Mouse (Mus musculus) cerebellum, postnatal 10 days (tissue): ENCODE measurements around the gene Insl3.
A peak's percentile ranks its signal among the peaks of the same experiment; 100 is the strongest.
"Not testable (repeated sequence)": the region's sequence is repeated elsewhere in the genome, so short reads cannot be mapped to it uniquely, and the experiment has no call there.

Experiments
- DNase-seq, 2 experiments: peaks; one replicate each; pipeline ENCODE4 v3.0.0; 2021; ENCODE audit warnings: mixed read lengths in 2 of 2

Gene Insl3

DNA sequence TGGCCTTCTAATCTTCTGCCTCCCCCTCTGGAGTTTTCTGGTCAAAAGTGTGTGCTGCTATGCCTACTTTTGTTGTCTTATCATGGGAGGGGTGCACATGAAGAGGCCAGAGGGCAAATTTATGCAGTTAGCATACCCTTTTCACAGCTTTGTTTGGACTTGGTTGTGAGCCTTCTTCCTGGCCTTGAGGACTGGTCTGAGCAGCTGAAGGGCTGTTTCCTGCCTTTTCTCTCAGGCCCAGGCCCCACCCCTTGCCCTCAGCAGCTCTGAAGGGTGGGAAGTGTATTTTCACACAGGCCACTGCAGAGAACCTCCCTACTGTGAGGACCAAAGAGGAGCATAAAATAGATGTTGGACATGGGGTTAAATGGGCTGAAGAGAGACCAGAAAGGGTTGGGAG, 11.5 kb upstream of the Insl3 start:
- DNase-seq = no peak

DNA sequence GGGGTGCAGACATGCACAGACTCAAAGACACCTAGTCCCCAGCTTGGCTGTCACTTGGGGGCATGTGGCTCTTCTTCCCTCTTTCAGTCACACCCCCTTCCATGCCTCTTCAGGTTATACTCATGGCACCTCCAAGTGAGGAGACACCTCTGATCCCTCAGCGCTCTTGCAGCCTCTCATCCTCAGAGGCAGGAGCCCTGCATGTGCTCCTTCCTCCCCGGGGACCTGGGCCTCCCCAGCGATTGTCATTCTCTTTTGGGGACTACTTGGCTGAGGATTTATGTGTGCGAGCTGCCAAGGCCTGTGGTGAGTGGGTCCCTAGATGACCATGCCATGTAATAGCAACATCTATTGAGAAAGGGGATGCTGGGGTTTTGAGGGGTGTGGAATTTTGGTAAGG, 10.8 kb upstream of the Insl3 start:
- no peak for DNase-seq

DNA sequence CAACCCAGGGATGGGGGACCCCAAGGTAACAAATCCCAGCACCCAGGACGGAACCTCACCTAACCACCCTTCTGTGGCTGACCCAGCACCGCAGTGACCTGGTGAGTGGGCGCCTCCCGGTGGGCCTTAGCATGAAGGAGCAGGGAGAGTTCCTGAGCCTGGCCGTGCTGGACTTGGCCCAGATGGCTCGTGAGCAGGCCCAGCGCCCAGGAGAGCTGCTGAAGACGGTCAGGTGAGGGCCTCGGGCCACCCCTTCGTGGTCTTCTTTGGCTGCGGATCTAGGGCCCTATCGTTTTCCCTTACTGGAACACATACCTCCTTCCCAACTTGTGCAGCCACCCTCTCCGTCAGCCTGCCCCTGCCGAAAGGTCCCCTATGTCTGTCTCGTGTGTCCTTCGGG, 9.9 kb upstream of the Insl3 start:
- peak; percentile 51 to 54 for DNase-seq

DNA sequence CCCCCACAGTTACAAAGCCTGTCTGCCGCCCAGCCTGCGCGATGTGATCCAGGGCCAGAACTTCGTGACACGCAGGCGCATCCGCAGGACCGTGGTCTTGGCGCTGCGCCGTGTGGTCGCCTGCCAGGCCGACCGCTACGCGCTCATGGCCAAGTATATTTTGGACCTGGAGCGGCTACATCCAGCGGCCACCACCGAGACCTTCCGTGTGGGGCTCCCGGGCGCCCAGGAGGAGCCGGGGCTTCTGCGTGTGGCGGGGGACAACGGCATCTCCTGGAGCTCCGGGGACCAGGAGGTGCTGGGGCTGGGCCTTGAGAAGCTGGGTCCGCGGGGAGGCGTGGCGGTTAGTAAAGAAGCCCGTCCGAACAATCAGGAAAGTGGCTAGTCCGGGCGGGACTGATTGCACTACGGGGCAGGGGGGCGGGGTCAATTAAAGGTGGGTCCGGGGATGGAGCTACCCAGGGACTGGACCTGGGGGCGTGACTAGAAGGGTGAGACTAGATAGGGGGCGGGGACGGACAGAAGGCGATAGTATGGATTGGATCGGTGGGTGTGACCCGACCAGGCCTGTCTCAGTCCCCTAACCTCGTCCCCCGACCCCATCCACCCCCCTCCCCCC, 9.4 kb upstream of the Insl3 start:
- DNase-seq = peak; percentile 81 to 83

DNA sequence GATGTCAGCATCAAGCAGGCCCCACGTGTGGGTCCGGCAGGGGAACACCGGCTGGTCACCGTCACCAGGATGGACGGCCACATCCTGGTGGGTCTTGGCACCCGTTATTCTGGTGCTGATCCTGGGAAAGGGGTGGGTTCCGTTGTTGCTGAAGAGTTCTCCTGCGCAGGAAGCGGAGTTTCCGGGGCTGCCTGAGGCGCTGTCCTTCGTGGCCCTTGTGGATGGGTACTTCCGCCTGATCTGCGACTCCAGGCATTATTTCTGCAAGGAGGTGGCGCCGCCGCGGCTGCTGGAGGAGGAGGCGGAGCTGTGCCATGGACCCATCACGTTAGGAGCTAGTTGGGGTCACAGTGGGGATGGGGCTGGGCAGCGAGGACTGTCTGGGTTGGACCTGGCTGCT, 8.5 kb upstream of the Insl3 start:
- DNase-seq = peak; percentile 25 to 40

DNA sequence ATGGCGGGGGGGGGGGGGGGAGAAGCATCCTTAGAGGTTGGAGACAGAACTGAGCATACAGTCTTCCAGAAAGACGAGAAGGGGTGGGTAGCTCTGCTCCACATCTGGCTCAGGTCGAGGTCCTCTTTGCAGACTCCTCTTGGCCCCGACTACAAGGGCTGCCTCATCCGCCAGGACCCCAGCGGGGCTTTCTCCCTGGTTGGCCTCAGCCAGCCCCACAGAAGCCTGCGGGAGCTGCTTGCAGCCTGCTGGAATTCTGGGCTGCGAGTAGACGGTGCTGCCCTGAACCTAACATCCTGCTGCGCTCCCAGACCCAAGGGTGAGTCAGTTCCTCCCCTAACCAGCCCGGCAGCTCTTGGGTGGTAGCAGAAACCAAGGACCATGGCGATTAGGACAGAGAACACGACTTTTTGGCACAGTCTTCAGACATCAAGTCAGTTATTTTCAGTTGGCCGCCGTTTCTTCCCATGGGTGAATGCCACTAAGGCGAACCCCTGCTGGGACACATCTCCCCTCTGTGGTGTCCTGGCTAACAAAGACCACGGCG, 7.6 kb upstream of the Insl3 start:
- DNase-seq = peak; percentile 38 to 43

DNA sequence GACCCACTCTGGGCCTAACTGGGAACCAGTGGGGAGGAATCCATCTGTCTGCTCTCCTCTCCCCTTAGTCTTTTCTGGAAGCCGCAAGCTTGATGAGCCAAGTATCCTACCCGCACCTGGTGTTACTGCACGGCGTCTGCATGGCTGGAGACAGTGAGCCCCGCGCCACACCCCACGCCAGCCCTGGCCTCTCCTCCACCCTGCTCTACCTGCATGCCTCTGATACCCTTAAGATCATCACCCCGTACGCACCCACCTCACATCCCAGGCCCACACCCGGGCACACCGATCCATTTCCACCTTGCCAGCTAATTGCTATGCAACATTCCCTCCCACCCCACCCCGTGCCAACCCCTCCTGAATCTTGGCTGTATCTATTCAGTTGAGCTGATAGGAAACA, 6.2 kb upstream of the Insl3 start:
- peak; percentile 43 to 45 for DNase-seq

DNA sequence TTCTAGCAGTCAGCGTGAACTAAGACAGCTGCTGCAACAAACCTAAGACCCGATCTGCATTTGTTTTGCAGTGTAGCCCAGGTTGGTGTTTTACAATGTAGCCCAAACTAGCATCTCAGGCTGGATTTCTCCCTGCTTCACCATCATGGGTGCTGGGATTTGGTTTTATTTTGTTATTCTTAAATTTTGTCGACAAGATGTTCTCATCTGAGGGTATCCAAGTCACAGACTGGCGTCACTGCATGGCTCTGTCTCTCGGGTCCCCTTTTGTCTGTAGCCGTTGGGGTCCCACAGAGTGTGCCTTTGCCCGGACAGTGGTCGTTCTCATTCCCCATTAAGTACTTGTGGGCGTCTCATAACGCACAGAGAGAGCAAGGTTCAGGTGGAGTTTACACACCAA, 4.3 kb upstream of the Insl3 start:
- DNase-seq = no peak

DNA sequence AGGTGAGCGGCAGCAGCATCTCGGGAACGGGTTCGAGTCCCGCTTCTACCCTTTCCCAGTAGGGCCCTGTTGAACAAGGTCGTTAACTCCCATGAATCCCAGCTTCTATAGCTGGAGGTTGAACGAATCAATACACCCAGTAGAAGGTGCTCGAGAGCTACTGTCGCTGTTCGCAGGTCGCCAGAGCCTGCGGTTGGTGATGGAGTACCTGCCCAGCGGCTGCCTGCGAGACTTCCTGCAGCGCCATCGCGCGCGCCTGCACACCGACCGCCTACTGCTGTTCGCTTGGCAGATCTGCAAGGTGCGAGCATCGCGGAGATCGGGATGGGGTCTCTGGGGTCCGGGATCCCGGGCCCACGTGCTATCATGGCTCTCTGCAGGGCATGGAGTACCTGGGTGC, 3.4 kb upstream of the Insl3 start:
- peak; percentile 33 for DNase-seq

DNA sequence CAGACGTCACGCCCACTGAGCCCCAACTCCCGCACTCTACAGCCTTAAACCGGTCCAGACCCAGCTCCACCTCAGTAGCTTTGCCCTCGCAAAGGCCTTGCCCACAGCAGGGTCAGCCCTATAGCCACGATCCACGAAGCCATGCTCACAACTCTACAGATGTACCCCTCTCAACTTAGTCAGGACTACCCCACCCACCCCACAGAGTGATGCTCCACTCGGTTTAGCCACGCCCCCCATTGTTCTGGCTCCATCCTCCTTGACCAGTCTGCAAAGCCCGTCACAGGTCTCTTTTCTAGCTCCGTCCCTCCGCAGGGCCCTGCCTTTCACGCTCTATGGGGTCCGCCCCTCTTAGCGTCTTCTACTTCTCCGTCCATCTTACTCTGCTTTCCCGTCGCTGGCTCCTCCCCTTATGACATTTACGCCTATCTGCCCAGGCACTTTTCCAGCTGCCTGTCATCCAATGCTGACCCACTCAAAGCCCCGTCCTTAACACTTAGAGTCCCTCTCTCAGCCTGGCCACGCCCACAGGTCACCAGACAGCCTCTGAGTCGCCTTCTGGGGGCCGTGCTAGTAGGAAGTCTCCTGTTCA, 2.8 kb upstream of the Insl3 start:
- peak; percentile 34 to 38 for DNase-seq

DNA sequence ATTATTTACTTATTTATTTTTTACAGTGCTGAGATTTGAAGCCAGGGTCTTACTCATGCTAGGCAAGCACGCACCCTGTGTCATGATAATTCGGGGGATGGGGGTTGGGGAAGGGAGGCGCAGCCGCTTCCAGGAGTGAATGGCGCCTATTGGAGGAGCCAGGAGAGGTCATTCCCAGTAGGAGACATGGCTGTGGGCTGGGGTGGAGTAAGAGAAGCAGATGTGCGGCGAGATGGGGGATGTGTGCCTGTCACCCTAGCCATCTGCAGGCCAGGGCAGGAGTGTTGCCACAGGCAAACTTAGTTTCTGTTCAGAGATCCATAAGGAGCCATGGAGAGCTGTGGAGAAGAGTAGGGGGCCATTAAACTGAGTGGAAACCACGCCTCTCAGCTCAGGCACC, 1.4 kb upstream of the Insl3 start:
- DNase-seq = no peak

DNA sequence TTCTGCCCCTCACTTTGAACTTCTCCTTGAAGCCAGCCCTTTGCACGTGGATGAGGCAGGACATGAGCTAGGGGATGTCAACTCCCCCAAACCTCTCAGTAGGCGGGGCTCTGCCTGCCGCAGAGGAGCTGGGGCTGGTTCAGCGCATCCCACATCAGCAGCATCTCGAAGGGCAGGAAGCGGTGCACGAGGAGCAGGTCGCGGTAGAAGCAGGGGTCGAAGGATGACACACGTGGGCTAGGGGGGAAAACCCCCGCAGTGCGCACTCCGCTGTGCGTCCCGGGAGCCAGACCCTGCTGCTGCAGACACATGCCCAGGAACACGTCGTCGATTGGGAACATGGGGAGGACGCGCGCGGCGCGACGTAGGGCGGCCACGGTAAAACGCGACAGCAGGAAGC, 3.5 kb downstream of the Insl3 start:
- peak in 1 of 2 experiments; percentile 6 for DNase-seq

DNA sequence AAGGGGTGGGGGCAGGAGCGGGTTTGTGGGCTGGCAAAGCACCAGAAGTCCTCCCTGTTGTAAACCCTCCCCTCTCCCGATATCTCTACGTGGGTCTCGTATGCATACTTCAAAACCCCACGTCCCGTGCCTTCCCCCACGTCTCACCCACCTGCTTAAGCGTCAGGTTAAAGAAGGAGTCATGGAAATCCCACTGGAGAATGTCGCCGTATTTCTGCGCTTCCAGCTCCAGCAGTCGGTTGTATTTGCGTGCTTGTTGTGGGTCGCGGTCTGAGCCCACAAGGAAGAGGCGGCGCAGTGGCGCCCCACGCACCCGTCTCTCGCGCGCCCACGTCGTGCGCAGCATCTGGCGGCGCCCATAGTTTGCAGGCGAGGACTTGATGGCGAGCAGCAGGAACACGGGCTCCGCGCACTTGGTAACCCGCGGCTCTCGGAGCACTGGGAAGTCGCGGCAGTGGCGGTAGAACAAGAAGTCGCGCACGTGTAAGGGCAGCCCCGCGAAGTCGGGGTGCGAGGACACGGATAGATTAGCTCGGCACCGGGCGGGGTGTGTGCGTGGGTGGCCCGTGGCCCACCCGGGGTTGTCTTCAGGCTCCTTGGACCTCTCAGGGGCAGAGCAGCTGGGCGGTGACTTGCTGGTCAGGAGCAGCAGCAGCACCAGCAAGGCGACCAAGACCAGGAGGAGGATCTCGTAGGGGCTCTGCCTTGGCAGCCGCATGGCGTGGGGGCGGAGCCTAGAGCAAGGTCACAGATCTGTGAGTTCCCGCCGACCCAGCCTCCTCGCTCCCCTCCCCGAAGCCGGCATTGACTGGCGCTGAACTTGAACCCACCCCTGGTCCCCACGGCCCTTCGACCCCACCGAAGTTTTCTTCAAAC, 4.4 kb downstream of the Insl3 start:
- DNase-seq = peak; percentile 33

DNA sequence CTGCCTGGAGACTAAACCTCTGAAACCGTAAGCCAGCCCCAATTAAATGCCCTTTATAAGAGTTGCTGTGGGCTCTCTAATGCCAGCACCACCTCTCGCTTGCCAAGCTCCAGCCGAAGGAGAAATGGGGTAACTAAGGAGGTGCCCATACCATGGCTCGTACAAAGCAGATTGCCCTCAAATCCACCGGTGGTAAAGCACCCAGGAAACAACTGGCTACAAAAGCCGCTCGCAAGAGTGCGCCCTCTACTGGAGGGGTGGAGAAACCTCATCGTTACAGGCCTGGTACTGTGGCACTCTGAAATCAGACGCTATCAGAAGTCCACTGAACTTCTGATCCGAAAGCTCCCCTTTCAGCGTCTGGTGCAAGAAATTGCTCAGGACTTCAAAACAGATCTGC, 6.4 kb downstream of the Insl3 start:
- not testable (repeated sequence) for DNase-seq

DNA sequence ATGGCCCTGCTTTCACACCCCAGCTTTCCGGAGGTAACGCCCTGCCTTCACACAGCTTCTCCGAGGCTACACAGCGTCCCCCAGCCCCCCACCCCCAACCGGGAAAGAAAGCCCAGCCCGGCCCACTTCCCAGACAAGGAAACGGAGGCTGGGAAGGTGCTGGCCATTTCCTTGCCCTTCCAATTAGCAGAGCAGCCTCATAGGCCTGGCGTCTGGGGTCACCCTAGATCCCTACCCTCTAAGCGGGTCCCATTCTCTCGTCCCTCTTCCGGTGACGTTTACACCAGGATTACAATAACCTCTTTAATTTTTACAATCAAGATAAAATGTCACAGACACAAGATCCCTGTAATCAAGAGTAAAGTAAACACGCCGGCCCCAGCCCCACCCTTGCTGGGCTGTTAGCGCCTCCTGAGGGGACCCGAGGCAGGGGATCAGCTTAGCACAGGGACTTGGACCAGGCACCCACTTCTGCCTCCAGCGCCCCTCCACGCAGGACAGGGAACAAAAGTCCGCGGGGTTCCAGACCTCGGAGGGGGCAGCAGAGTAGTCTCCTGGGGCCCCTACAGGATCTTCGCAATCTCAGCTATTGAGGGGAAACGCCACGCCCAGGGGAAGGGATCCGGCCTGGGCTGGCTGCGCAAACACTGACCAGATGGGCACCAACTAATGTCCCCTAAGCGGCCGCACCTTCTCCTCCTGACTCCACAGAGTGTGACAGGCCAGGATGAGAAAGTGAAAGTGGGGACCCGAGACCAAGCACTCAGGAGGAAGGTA, 11.7 kb downstream of the Insl3 start:
- peak in 1 of 2 experiments; percentile 28 for DNase-seq

DNA sequence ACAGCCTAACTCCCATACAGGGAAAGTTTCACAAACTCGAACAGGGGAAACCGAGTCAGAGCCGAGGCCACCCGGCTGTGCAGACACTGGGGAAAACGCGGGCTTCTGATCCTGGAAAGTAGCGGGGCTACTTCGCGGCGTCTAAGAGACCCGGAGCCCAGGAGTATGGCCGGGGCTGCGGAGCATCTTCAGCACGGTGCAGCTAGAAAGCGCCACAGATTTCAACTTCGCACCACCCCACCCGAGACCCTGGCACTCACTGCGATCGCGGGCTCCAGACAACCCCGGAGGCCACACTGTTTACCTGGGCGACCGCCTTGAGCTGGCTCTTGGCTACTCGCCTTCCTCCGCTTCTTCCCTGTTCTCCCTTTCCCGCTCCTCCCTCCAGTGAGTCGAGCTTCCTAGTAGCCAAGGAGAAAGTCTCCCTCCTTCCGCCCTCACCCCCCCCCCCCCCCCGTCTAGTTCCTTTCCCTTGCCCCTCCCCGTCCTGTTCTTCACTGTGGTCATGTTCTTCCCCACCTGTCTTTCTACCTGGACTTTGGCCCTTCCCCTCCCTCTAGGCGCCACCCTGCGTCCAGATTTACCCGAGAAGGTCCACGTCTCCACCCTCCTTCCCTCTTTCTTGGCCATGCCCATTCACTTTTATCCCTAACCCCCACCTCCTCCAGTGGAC, 12.5 kb downstream of the Insl3 start, which contains the start of gene B3gnt3:
B3gnt3 (minus strand) TSS at position 376 of the 673 bp plus-strand sequence.
- DNase-seq = peak in 1 of 2 experiments; percentile 12

DNA sequence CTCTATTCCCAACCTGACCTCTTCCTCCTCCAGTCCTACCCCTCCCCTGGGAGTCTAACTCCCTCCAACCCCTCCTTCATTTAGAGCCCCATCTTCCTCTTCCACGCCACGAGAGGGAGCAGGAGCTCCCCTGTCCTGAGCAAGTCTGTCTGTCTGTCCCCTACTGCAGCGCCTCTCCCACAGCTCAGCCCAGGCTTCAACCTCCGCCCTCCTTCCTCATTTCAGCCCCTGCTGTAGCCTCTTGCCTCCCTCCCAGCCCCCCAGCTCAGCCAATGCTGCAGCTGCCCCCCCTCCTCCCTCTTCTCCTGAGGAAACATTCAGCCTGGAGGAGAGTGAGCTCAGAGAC, 13.0 kb downstream of the Insl3 start:
- DNase-seq = peak in 1 of 2 experiments; percentile 2

DNA sequence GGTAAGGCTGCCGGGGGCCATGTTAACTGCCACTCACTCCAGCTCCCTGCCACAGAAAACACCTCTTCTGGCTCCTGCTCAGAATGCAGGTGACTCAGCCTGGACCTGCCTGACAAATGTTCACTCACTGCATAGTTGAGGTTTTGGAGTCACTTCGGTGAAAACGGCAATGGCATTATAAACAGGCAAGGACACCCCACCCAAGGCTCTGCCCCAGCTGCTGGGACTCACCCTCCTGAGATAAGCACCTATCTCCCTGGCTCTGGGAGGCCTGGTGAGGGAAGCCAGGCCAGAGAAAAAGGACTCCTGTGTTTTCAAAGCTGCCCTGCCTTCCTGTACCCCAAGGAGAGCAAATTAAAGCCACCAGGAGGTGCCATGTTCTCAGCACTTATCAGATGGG, 13.9 kb downstream of the Insl3 start:
- no peak for DNase-seq

DNA sequence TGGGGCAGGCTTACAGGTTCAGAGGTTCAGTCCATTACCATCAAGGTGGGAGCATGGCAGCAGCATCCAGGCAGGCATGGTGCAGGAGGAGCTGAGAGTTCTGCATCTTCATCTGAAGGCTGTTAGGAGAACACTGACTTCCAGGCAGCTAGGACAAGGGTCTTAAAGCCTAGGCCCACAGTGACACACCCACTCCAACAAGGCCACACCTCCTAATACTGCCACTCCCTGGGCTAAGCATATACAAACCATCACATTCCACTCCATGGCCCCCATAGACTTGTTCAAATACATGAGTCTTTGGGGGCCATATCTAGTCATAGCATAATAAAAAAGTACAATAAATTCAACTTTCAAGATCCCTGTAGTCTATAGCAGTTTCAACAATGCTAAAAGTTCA, 14.4 kb downstream of the Insl3 start:
- not testable (repeated sequence) for DNase-seq

DNA sequence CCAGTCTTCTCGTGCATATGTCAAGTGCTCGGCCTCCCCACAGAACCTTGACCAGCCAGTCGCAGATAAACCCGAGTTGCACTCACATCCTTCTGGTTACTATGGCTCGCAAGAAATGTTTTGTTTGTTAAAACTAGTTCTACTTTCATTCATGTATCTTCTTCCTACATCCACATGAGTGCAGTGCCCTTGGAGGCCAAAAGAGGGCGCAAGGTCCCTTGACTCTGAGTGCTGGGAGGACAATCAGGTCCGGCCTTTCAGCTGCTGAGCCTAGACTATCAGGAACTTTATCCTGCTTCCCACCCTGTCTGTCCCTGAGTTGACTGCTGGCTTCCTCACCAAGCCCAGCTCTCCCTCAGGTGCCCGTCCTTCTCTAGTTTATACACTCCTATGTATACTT, 18.9 kb downstream of the Insl3 start:
- peak; percentile 65 to 75 for DNase-seq

DNA sequence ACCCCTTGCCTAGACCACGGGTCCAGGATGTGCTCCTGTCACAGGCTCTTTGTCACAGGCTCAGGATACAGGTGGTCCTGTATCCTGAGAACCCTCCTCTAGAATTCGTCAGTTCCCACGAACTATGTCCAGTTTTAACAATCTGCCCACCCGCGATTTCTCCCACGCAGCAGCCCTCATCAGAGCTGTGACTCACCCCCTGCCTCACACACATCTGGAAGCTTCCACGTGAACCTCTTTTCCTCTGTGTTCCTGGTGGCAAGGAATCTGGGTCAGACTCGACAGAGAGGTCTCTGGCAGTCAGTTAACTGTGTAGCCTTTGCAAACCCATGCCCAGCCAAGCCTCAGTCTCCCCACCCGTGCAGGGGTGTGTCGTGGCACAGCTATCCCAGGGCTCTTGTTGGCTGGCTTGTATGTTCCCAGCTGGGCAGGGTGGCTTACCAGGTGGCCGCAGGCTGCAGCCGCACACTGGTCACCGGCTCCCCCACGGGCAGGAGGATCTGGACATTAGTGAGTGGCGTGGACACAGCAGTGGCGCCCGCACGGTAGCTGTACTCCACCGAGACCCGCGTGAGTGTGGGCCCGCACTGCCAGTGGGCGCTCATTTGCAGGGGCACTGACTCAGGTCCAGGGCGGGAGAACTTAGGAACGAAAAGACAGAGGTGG, 20.3 kb downstream of the Insl3 start:
- peak in 1 of 2 experiments; percentile 41 for DNase-seq
